Mouse (Mus musculus): ENCODE measurements at regions not wholly inside any gene's neighbourhood (a gene's known extent, or its start where the extent isn't known, plus 50 kb on each side); places are given as distances from the start of the nearest gene placed in this dataset.

DNA sequence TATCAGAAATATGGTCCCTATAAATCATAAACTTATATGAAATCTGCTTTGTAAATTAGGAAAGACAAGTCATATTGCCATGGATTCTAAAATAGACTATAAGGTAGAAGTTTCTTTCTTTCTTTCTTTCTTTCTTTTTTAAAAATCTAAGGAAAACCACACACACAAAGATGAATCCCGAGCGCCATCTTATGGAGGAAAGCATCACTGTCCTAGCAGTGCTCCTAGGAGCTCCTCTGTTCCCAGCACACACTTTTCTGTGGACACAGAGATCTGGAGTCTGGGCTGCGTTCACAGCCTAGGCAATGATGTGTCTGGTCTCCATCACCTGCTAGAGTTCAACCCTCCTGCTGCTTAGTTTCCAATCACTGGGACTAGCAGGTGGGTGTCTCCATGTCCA, 65.2 kb upstream of the Slc22a22 start:
- DNase-seq = no peak

DNA sequence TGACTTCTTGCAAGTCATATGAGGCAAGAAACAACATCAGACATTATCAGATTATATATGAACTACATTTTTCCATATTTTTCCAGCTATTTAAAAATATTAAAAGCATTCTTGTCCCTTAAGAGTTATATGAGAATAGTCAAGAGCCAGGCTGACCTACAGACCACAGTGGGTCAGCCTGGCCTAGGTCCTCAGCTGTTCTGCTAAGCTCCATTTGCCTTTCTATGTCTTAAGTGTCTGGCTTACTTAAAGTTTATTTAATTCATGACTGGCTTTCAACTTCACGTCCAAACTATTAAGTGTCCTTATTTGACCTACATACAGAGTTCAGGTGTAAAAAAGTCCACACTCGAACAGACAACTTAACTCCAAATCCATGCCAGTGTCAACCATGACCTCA, 58.1 kb upstream of the Slc22a22 start:
- DNase-seq = no peak
